Mouse (Mus musculus) bone marrow macrophage, adult 2 months (primary cell): ENCODE measurements around the gene Manba.

Source experiments
- CTCF ChIP-seq: IDR thresholded peaks from 2 replicates; pipeline ENCODE4 v1.5.1; 2012; ENCODE audit warnings: low read depth, mild to moderate bottlenecking, low read length, moderate library complexity
- POLR2A ChIP-seq: IDR thresholded peaks from 2 replicates; pipeline ENCODE4 v1.6.1; 2012; ENCODE audit warnings: mild to moderate bottlenecking, low read depth, low read length, borderline replicate concordance

GRCm38 (mm10) chr3:135436901-135437616 is 48.4 kb upstream of the Manba start:
- no peak for TF ChIP-seq CTCF
- TF ChIP-seq POLR2A: no peak
